ENCODE assay signal across 8 mouse cellular contexts in genomic region chr6:50109757-50110378, GRCm38 (mm10). TPM values are rescaled to one million over a fixed set of nuclear protein-coding genes. Genes with fewer than 3 reads are reported as not detected.
DNase-seq lines count a peak whose midpoint lies in the region; ATAC-seq lines count a peak whose summit lies in the region.

Mpp6 (plus strand) TSS chr6:50110241.

- H3K79me2 ChIP-seq in macrophage (ENCODE audit: inconsistent target), result peaks cover 33% of the 10 kb centered on the region

- peak; percentile 93 for ATAC-seq in hindbrain, embryonic 14.5 days (ENCODE audit: low FRiP score)

- peaks cover 23% of the 10 kb centered on the region for H3K4me1 ChIP-seq in hindbrain, embryonic 14.5 days (replicated peaks; ENCODE audit: control insufficient read depth, insufficient read depth, low read length)

- no peaks in the 10 kb centered on the region for H3K9me3 ChIP-seq in hindbrain, embryonic 14.5 days (ENCODE audit: control insufficient read depth, low read length)

- peak within 1 kb of the TSS; percentile 82 for H3K9ac ChIP-seq in hindbrain, embryonic 14.5 days

- DNase-seq in R1 (ENCODE audit: low read depth, low spot score), result peak; percentile 81
- peak; percentile 79 to 85 for DNase-seq in cerebellum, postnatal 36 days
- DNase-seq in frontal cortex, postnatal 36 days (ENCODE audit: low spot score in 2 of 2), result peak; percentile 63 to 68
- peak; percentile 80 for DNase-seq in hindbrain, embryonic 14.5 days (ENCODE audit: low spot score)
- DNase-seq in left cerebral cortex, adult 18-20 months (ENCODE audit: low spot score in 2 of 2), result peak; percentile 59 to 66
- peak; percentile 82 for DNase-seq in retina, postnatal 7 days (ENCODE audit: low read depth, low spot score)
- DNase-seq in urinary bladder, adult 2 months (ENCODE audit: low spot score), result peak; percentile 75

- H3K4me2 ChIP-seq in hindbrain, embryonic 14.5 days (replicated peaks), result peak within 1 kb of the TSS; percentile 83

- peak within 1 kb of the TSS; percentile 83 for H3K4me3 ChIP-seq in hindbrain, embryonic 14.5 days (replicated peaks; ENCODE audit: low read length)
- H3K4me3 ChIP-seq in macrophage (ENCODE audit: inconsistent target), result peak within 1 kb of the TSS; percentile 72

- H3K27ac ChIP-seq in hindbrain, embryonic 14.5 days, result peak within 1 kb of the TSS; percentile 78
- H3K27ac ChIP-seq in macrophage, result peak within 1 kb of the TSS; percentile 27; the same call in 1 of the 2 replicates

- WGBS in hindbrain, embryonic 14.5 days, result 0% methylated on average over 53 of the region's 74 CpGs
- WGBS in macrophage (ENCODE audit: missing documents), result under 1% methylated on average over 74 of the region's 74 CpGs

- H3K36me3 ChIP-seq in hindbrain, embryonic 14.5 days (replicated peaks; ENCODE audit: control insufficient read depth, insufficient read depth), result no peaks in the 10 kb centered on the region
- no peaks in the 10 kb centered on the region for H3K36me3 ChIP-seq in macrophage (ENCODE audit: inconsistent target)

- no peaks in the 10 kb centered on the region for H3K27me3 ChIP-seq in hindbrain, embryonic 14.5 days (ENCODE audit: control insufficient read depth, insufficient read depth, low read length)

RNA-seq across cellular contexts. Expression of gene Mpp6, which starts in this region (rescaled TPM):
- 64.9 and 65.2 TPM in 2 replicates for polyA plus RNA-seq in hindbrain, embryonic 14.5 days (2014; fragmentation: Nextera tagmentation; extraction: Ambion mirVana)
- 10 to 100 TPM; 83.2 to 85.1 TPM for total RNA-seq in left cerebral cortex, adult 18-20 months (2021)
- 10 to 100 TPM; 19.2 to 69.9 (median 33.9) TPM for total RNA-seq in macrophage (2018; cell fraction: chromatin; rRNA removed)
- 10 to 100 TPM; 21.0 to 37.7 (median 27.9) TPM for total RNA-seq in macrophage (2018; cell fraction: cytosol; rRNA removed)
- 10 to 100 TPM; 13.6 to 68.1 (median 25.7) TPM for total RNA-seq in macrophage (2018; cell fraction: nucleus; rRNA removed)
- 16.1 to 61.6 TPM (median 46.5 TPM) in 3 replicates for polyA plus RNA-seq in macrophage (2018)
- polyA plus RNA-seq in urinary bladder, adult 2 months (2012; rRNA removed), result 43.9 and 47.8 TPM in 2 replicates

Comparison
In these comparisons a context has a peak if more than half of its experiments do, and no peak if none do; other contexts are left out.
1. Peak in every context shown above with its lines: DNase-seq, ATAC-seq, H3K4me3 ChIP-seq and H3K27ac ChIP-seq.